Mouse (Mus musculus) stomach, postnatal 0 days (tissue): ENCODE measurements at regions not wholly inside any gene's neighbourhood (a gene's known extent, or its start where the extent isn't known, plus 50 kb on each side); places are given as distances from the start of the nearest gene placed in this dataset.

Experiments
- CTCF ChIP-seq: IDR thresholded peaks from 2 replicates; pipeline ENCODE4 v1.5.1; 2016; ENCODE audit warnings: antibody characterized with exemption, low read depth, mild to moderate bottlenecking, moderate library complexity
- EP300 ChIP-seq: optimal IDR thresholded peaks from 2 replicates; pipeline ENCODE3; 2016; ENCODE audit warnings: antibody characterized with exemption

DNA sequence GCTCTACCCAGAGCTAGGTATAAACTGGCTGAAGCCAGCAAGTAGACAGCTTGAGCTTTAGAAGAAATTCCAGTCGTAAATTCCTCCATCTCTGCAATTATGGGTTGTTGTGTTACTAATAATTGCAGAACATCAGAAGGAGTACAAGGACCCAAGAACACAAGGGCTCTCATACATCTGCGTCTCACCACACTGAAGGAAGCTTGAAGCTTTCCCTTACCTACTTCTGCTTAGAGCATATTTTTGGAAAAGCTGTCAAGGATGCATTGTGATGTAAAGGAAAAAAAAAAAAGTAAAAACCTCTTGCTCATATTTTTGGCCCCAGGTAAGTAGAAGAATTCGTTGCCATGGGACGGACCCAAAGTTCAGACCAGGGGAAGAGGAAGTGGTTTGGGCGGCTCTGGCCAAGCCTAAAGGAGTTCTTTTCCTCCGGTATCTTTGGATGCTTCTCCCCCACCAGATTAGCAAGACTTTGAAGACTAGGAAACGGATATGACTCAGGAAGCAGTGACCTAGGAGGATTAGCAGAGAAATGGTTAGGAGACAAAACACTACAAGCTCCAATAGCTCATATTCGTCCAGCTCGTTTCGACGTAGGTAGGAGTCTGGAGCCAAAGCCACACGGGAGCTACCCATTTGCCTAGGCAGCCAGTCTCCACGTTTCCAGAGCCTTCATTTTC, 65.7 kb upstream of the Rai14 start:
- TF ChIP-seq CTCF (no peak), EP300 (no peak)
